Comparison of ENCODE assay signal across 16 mouse cellular contexts in genomic region chr6:43476406-43476805, GRCm38 (mm10).
"Had no signal": no experiment of that assay in that cellular context is flagged by ENCODE, and none has a peak within 500 bp of the region (broad histone marks: within the 10 kb centered on the region; RNA-seq: fewer than 3 reads in every experiment).

No protein-coding gene starts in this region.

- H3K36me3 ChIP-seq: lung, embryonic 15.5 days; midbrain, embryonic 13.5 days; midbrain, embryonic 15.5 days; neural tube, embryonic 12.5 days; stomach, embryonic 15.5 days had no signal

- H3K27me3 ChIP-seq: lung, embryonic 15.5 days; megakaryocyte, embryonic 14.5 days; midbrain, embryonic 13.5 days; midbrain, embryonic 15.5 days; neural tube, embryonic 12.5 days; stomach, embryonic 15.5 days had no signal

- H3K4me2 ChIP-seq: lung, embryonic 15.5 days; midbrain, embryonic 11.5 days; midbrain, embryonic 13.5 days; midbrain, embryonic 15.5 days; neural tube, embryonic 12.5 days; stomach, embryonic 15.5 days had no signal

- H3K4me3 ChIP-seq: lung, embryonic 15.5 days; megakaryocyte, embryonic 14.5 days; midbrain, embryonic 13.5 days; midbrain, embryonic 15.5 days; neural tube, embryonic 12.5 days; stomach, embryonic 15.5 days had no signal

- DNase-seq: lung, adult 2 months; lung, postnatal 14 days; lung, postnatal 36 days; right cerebral cortex, postnatal 14 days; thymus, adult 18-20 months; thymus, postnatal 14 days; thymus, postnatal 36 days had no signal

- H3K9me3 ChIP-seq: lung, embryonic 15.5 days; megakaryocyte, embryonic 14.5 days; midbrain, embryonic 13.5 days; midbrain, embryonic 15.5 days; neural tube, embryonic 12.5 days; stomach, embryonic 15.5 days had no signal

- ATAC-seq: lung, postnatal 0 days; midbrain, embryonic 13.5 days; midbrain, embryonic 15.5 days had no signal

- H3K9ac ChIP-seq: lung, embryonic 15.5 days; midbrain, embryonic 13.5 days; midbrain, embryonic 15.5 days; neural tube, embryonic 12.5 days; stomach, embryonic 15.5 days had no signal

- H3K4me1 ChIP-seq: lung, embryonic 15.5 days; midbrain, embryonic 13.5 days; midbrain, embryonic 15.5 days; neural tube, embryonic 12.5 days; stomach, embryonic 15.5 days had no signal

- H3K27ac ChIP-seq: lung, embryonic 15.5 days; macrophage; midbrain, embryonic 13.5 days; midbrain, embryonic 15.5 days; neural tube, embryonic 12.5 days; stomach, embryonic 15.5 days had no signal
